Mouse (Mus musculus) erythroblast, embryonic 14.5 days (primary cell): Measurements from ENCODE around the gene Tsc22d1. TPM values are rescaled to one million over a fixed set of nuclear protein-coding genes. Genes with fewer than 3 reads are reported as not detected.

ENCODE experiments used
- H3K27me3 ChIP-seq: 2 replicates; pipeline ENCODE4 v1.6.1; 2012; ENCODE audit warnings: inconsistent platforms; ENCODE audit not compliant: control insufficient read depth
- H3K36me3 ChIP-seq: 2 replicates; pipeline ENCODE4 v1.6.1; 2012; ENCODE audit warnings: mild to moderate bottlenecking, inconsistent platforms; ENCODE audit not compliant: control insufficient read depth
- H3K4me1 ChIP-seq: 2 replicates; pipeline ENCODE4 v1.6.1; 2012; ENCODE audit warnings: inconsistent platforms; ENCODE audit not compliant: control insufficient read depth
- H3K4me3 ChIP-seq: replicated peaks from 2 replicates; pipeline ENCODE3; 2012; ENCODE audit warnings: moderate library complexity, mild to moderate bottlenecking, inconsistent platforms
- H3K9me3 ChIP-seq: 2 replicates; pipeline ENCODE4 v1.6.1; 2012; ENCODE audit warnings: low read length, inconsistent platforms, mixed read lengths; ENCODE audit not compliant: control insufficient read depth
- GATA1 ChIP-seq: IDR thresholded peaks from 2 replicates; pipeline ENCODE4 v1.6.1; 2012; ENCODE audit warnings: low read length, inconsistent platforms, mixed read lengths
- TAL1 ChIP-seq: IDR thresholded peaks from 3 replicates; pipeline ENCODE4 v1.6.1; 2012; ENCODE audit warnings: low read length, inconsistent platforms, mixed read lengths
- polyA plus RNA-seq: library from polyadenylated mRNA; stranded (reverse); fragments of >175 nt; gene quantifications from 2 replicates; pipeline ENCODE4 v1.2.3, GENCODE M21; 2012

Gene Tsc22d1
- 17.1 and 20.4 TPM in 2 replicates for polyA plus RNA-seq

DNA sequence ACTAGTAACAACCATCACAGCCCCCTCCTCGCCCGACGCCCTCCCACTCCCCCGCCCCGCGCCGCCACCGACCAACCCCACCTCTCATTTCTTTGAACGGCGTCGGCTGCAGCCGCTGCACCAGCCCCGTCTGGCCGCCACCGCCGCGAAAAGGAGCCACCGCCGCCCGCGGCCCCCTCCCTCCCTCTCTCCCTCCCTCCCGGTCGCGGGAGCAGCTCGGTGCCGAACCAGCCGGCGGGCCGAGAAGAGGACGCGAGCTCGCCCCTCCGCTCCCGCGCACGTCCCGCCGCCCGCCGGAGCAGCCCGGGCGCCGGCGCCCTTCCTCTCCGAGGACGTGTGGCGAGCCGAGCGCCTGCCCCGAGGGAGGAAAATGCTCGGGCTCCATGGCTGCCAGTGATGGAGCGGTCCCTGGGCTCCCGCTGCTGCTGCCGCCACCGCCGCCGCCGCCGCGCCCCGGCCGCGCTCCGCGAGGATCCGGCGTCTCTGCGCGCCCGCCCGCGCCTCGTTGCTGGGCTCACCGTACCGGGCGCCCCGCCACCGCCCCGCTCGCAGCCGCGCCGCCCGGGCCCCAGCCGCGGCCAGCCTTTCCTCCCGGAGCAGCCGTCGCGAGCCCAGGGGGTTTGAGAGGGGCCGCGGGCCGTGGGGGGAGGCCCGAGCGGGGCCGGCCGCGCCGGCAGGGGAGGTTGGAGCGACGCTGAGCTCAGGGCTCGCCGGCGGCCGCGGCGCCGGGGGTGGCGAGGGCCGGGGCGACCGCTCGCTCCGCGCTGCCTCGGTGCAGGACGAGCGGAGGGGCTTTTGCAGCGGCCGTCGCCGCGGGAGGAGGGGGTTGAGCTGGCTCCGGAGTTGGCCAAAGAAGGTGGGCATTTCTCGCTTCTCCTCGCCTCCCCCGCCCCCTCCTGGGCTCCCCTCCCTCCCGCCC is at the start of gene Tsc22d1:
TSS of gene Tsc22d1 (plus strand) at position 100 of the 919 bp plus-strand sequence.
- Histone ChIP-seq H3K9me3 (peaks cover 3% of the 10 kb centered on the region; the same call in 1 of the 2 replicates), H3K4me3 (peak within 1 kb of the TSS; percentile 60), H3K4me1 (peaks cover 15% of the 10 kb centered on the region), H3K36me3 (no peaks in the 10 kb centered on the region), H3K27me3 (peaks cover 57% of the 10 kb centered on the region)
- no peak for TF ChIP-seq TAL1

DNA sequence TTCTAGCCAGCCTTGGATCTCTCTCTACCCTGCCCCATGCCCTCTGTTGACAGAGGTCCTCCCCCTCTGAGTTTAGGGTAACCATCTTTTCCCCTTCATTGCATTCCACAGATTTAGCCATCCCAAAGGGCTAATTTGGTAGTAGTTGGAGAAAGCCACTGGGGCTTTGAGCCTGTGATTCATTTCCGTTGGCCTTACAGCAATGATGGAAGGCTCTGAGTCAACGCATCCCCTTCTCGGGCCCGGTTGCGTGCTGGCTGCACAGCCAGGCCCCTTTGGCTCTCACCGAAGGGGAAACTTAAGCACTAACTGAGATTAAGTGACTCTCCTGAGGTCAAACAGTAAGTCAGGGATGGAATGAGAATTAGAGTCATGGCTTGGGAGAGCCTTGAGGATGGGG is 41.1 kb upstream of the Tsc22d1 start:
- Histone ChIP-seq H3K4me3 (no peak overlapping the region), H3K9me3 (no peaks in the 10 kb centered on the region), H3K27me3 (no peaks in the 10 kb centered on the region), H3K4me1 (no peaks in the 10 kb centered on the region), H3K36me3 (no peaks in the 10 kb centered on the region)
- no peak for TF ChIP-seq TAL1
- TF ChIP-seq GATA1 = no peak

DNA sequence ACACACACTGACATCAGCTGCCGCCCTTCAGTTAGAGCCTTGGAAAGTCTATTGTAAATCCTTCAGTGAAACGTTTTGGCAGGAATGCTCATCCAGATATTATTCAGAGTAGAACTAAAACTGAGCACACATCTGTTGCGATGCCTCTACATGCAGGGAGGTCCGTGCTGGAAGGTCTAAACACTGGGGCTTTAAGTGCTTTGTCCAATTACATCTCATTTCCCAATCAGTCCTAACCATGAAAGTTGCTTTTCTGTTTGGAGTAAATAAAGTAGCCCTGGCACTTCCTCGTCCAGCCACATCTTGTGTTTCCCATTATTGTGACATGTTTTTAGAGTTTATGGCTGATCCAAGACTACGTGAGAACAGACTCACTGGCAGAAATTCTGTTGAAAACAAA is 40.2 kb upstream of the Tsc22d1 start:
- H3K27me3 ChIP-seq = no peaks in the 10 kb centered on the region
- no peaks in the 10 kb centered on the region for H3K9me3 ChIP-seq
- H3K36me3 ChIP-seq = no peaks in the 10 kb centered on the region
- no peak overlapping the region for H3K4me3 ChIP-seq
- TF ChIP-seq GATA1 = no peak
- no peak for TF ChIP-seq TAL1
- no peaks in the 10 kb centered on the region for H3K4me1 ChIP-seq

DNA sequence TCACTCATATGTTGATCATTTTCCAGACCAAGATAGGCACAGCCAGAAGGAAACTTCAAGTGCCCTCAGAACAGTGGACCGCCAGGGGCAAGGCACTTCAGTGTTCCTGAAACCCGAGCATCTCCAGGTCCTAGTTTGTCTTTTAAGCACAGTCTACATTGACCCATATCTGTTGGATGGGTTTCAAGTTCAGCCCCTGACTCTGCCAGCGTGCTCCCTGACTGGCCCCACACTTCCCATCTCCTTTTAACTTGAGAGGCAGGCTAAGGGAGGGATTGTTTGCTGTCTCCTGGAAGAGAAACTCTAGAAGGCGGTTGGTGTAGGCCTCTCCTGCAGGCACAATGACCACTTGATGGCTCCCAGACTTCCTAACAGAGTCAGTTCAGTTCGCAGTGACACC is 38.2 kb upstream of the Tsc22d1 start:
- TF ChIP-seq TAL1 = no peak
- TF ChIP-seq GATA1 = no peak
- no peaks in the 10 kb centered on the region for H3K9me3 ChIP-seq
- H3K4me1 ChIP-seq = no peaks in the 10 kb centered on the region
- no peak overlapping the region for H3K4me3 ChIP-seq
- H3K27me3 ChIP-seq = no peaks in the 10 kb centered on the region
- H3K36me3 ChIP-seq = no peaks in the 10 kb centered on the region

DNA sequence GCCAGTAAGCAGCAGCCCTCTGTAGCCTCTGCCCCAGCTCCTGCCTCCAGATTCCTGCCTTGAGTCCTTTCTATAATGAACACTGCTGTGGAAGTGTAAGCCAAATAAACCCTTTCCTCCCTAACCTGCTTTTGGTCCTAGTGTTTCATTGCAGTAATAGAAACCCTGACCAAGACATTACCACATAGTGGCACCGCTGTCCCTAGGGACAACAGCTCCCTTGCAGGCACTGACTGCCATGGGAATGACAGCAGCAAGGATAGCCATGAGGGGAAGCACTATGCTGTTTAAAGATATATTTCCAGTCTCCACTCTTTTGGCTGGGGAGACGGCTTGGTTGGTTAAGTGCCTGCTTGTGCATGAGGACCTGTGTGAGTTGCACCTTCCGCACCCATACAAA is 35.4 kb upstream of the Tsc22d1 start:
- H3K36me3 ChIP-seq = no peaks in the 10 kb centered on the region
- H3K4me3 ChIP-seq = no peak overlapping the region
- no peak for TF ChIP-seq GATA1
- no peak for TF ChIP-seq TAL1
- no peaks in the 10 kb centered on the region for H3K4me1 ChIP-seq
- no peaks in the 10 kb centered on the region for H3K27me3 ChIP-seq
- no peaks in the 10 kb centered on the region for H3K9me3 ChIP-seq

DNA sequence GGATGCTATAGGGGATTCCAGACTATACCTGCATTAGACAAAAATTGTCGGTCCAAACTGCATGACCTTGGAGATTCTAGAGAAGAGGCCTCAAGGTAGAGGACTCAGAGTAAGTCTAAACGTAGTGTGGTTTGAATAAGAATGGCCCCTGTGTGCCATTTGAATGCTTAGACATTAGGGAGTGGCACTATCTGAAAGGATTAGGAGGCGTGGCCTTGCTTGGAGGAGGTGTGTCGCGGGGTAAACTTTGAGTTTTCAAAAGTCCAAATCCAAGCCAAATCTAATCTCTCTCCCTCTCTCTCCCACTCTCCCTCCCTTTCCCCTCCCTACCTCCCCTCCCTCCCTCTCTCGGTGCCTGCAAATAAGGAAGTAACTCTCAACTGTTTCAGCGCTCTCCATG is 26.7 kb upstream of the Tsc22d1 start:
- Histone ChIP-seq H3K36me3 (no peaks in the 10 kb centered on the region), H3K9me3 (peaks cover 4% of the 10 kb centered on the region), H3K4me3 (no peak overlapping the region), H3K4me1 (no peaks in the 10 kb centered on the region), H3K27me3 (no peaks in the 10 kb centered on the region)
- TF ChIP-seq GATA1 (no peak), TAL1 (no peak)

DNA sequence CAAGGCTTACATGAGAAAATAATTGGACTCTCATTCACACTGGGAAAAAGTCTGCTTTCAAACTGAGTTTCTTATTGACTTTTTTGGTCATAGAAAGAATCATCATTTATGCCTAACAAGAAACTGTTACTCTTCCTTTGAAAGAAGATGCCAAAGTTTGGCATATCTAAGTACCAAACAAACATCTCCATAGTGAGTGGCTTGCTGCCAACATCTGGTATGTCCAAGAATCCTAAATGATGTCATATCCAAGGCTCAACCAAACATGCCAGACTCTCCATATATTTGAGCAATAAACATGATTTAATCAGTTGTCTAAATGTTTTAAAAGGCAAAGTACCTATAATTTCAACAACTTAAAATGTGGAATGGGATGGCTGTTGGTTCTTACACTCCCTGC is 16.5 kb upstream of the Tsc22d1 start:
- H3K9me3 ChIP-seq = no peaks in the 10 kb centered on the region
- no peak for TF ChIP-seq TAL1
- TF ChIP-seq GATA1 = no peak
- H3K36me3 ChIP-seq = no peaks in the 10 kb centered on the region
- H3K27me3 ChIP-seq = no peaks in the 10 kb centered on the region
- no peak overlapping the region for H3K4me3 ChIP-seq
- no peaks in the 10 kb centered on the region for H3K4me1 ChIP-seq

DNA sequence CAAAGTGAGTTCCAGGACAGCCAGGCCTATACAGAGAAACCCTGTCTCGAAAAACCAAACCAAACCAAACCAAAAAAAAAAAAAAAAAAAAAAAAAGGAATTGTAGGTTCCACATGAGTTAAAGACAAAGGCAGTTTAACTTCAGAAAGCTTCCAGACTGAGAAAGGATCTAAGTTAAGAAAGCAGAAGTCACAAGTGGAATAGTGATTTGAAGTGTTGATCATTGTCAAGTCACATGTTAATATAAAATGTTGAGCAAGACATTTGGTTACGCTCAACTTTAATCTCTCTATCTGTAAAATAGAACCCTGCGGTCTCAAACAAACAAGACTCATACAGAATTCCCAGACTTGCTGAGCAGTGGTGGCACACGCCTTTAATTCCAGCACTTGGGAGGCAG is 12.2 kb upstream of the Tsc22d1 start:
- H3K4me3 ChIP-seq = no peak overlapping the region
- TF ChIP-seq TAL1 (no peak), GATA1 (no peak)
- no peaks in the 10 kb centered on the region for H3K9me3 ChIP-seq
- H3K27me3 ChIP-seq = no peaks in the 10 kb centered on the region
- H3K36me3 ChIP-seq = no peaks in the 10 kb centered on the region
- H3K4me1 ChIP-seq = no peaks in the 10 kb centered on the region

DNA sequence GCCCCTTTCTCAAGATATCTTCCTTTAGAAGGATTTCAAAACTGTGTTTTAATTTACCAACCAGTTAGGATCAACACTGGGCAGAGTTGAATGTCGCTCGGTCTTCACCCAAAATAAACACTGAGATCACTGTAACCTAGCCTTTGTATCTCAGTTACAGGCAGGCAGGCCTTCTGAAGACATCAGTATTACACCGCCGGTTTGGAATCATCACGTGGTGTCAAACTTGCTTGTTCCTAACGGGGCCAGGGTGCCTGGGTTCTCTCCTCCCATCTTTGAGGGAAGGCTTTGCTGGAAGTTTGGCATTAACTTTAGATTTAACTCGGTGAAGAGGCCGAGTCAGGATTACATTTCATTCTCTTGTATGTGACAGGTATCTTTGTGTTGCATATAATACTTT is 5.7 kb upstream of the Tsc22d1 start:
- Histone ChIP-seq H3K9me3 (peaks cover 3% of the 10 kb centered on the region; the same call in 1 of the 2 replicates), H3K4me1 (peaks cover 3% of the 10 kb centered on the region), H3K36me3 (no peaks in the 10 kb centered on the region), H3K4me3 (no peak overlapping the region), H3K27me3 (peaks cover 20% of the 10 kb centered on the region)
- TF ChIP-seq TAL1 (no peak), GATA1 (no peak)
